Mouse (Mus musculus) urinary bladder, postnatal 4 days (tissue): Measurements from ENCODE around the gene Scarb2.

Experiments
- DNase-seq, 2 experiments: peaks; one replicate each; pipeline ENCODE4 v3.0.0; 2021 to 2022; ENCODE audit warnings: low spot score in 2 of 2

Gene Scarb2

DNA sequence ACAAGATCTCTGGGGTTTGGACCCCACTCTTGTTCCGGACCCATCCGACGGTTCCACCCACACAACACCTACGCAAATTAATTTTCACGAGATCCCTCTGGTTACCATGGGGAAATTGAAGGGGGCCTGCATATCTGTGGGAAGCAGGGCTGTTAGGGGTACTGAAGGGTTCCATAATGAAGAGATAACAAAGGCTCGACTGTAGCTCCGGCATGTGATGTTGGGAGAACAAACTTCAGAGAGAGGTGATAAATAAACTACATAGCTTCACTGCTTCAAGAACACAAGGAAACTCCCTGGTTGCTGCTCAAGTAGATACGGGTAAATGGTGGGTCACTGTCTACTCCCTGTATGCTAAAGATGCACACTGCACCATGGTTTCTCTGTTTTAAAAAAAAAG, 68.1 kb downstream of the Scarb2 start:
- DNase-seq, result no peak

- DNase-seq, result peak; percentile 92 to 93
Measured at GRCm38 (mm10) chr5:92435025-92435584, 71.5 kb downstream of the Scarb2 start, which contains the start of gene Nup54. Gene Nup54, minus strand, starts transcription at chr5:92435219.

DNA sequence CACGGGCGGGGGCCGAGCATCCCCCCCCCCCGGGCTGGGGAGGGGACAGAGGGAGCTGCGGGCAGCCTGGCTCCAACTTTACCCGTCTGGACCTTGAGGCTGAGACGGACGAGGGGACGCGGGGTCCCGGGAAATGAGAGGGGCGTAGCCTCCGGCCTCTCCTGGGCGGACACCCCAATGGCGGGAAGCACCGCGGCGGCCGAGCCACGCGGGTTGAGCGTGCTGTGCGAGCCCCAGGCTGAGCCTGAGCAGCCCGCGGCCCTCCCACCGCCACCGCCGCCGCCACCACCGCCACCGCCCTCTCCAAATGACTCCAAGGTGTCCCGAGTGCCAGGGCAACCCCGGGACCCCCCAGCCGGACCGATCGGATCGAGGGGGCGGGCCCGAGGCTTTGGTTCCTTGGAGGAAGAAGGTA, 72.1 kb downstream of the Scarb2 start:
- DNase-seq, result no peak

GRCm38 (mm10) chr5:92434070-92434469, 72.6 kb downstream of the Scarb2 start:
- no peak for DNase-seq

GRCm38 (mm10) chr5:92431611-92432010, 75.0 kb downstream of the Scarb2 start:
- no peak for DNase-seq

DNA sequence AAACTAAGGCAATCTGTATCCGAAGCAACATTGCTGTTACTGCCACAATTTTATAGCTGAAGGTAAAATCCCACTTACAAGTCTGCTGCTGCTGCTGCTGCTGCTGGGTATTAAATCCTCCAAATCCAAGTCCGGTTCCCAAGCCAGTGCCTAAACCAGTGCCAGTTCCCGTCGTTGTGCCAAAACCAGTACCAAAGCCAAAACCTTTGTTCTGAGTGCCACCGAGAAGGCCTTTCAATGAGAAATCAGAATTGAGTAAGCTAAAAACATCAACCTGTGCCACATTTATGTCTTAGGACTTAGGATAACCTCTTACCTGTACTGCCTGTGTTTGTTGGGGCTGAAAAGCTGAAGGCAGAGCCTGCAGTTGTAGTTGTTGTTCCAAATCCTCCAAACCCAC, 75.9 kb downstream of the Scarb2 start:
- no peak for DNase-seq

DNA sequence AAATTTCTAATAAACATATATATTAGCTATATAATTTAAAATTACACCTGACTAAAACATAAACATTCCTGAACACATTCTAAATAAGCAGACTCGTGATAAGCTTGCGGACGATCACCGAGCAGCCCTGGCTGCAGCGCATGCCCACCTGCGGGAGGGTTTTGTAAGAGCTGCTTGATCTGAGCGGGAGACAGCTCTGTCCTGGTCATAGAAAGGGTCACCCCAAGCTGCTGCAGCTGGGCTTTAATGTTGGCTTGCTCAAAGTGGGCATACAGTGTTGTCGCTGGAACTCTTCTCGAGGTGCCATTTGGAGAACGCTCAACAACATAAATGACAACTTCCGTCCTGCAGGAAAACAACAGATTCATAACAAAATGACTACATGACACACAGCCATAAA, 82.5 kb downstream of the Scarb2 start:
- no peak for DNase-seq

DNA sequence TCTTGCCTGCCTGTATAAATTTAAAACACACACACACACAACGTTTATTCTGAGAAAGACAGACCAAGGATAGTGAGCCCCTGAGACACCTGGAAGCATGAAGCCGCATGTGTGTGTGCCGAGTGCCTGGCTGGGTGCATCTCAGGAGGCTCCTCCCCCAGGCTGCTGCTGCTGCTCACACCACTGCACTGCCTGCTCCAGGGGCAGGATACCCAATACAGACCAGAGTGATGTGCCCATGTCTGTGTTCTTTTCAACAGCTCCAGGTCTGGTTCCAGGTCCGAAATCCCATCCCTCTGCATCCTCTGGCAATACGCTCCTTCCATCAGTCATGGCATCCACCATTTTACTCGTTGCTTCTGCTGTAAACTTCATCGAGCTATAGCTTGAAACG, 92.7 kb downstream of the Scarb2 start:
- no peak for DNase-seq

- DNase-seq, result no peak
Measured at GRCm38 (mm10) chr5:92413271-92413981, 93.2 kb downstream of the Scarb2 start.

- no peak for DNase-seq
Measured at GRCm38 (mm10) chr5:92411461-92412140, 95.0 kb downstream of the Scarb2 start.

GRCm38 (mm10) chr5:92410486-92410885, 96.1 kb downstream of the Scarb2 start:
- no peak for DNase-seq

- no peak for DNase-seq
Measured at GRCm38 (mm10) chr5:92409361-92410155, 97.1 kb downstream of the Scarb2 start.

GRCm38 (mm10) chr5:92404400-92404678, 102.3 kb downstream of the Scarb2 start:
- no peak for DNase-seq

GRCm38 (mm10) chr5:92403562-92404399, 102.9 kb downstream of the Scarb2 start:
- no peak for DNase-seq

DNA sequence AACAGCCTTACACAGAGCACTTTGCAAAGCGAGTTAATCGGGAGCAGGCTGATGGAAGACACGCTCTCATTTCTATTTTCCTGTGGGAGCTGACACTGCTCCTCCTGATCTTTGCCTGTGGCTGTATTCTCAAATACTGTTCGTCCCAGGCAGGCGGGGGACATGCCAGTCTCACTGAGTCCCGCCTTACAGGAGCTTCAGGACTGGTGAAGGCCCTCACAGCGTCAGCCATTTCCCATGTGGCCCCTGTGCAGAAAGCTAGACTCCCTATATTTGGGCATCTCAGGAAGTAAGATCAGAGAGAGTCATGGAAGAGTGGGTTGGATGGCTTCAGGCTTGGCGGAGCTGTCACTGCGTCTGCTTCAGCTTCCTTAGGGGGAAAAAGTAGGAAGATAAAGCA, 103.8 kb downstream of the Scarb2 start:
- DNase-seq, result no peak

DNA sequence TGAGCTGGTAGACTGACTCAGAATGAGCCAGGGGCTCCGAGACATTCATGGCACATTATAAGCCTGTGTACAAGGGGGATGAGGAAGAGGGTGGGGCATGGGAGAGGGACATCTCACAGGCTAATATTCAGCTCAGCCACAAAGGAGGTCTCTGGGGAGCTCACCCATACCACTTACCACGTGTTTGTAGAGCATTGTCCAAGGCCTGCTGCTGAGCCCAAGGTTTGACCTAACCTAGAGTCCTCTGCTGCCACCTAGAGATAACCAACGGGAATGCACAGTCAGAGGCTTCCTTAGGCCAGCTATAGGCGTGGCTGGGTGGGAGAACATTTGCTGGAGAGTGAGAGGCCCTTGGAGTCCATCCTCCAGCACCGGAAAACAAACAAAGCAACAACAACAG, 108.5 kb downstream of the Scarb2 start:
- DNase-seq, result peak; percentile 63 to 82

GRCm38 (mm10) chr5:92396476-92396875, 110.2 kb downstream of the Scarb2 start:
- DNase-seq, result no peak

- DNase-seq, result no peak
Measured at GRCm38 (mm10) chr5:92395764-92396163, 110.9 kb downstream of the Scarb2 start.

DNA sequence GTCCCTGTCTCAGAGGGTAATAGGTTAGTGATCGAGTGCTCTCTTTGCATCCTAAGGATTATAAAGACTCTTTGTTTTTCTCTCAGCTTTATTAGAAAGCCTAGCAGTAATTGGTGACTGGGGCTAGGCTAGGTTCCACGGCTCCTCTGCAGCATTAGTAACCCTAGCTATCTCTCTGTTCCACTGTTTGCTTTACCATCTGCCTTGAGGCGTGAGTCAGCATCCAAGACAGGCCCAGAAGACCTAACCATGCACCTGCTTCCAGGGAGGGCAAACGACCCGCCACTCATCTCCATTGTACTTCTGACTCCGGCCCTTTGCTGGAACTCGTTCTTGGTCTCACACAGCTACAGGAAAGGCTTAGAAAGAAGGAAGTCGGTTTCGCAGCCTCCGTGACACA, 112.8 kb downstream of the Scarb2 start:
- DNase-seq, result no peak

GRCm38 (mm10) chr5:92392542-92392941, 114.1 kb downstream of the Scarb2 start:
- DNase-seq, result peak in 1 of 2 experiments; percentile 15
